Mouse (Mus musculus): Measurements from ENCODE around the gene Nmrk2.
"Not testable (repeated sequence)": the region's sequence is repeated elsewhere in the genome, so short reads cannot be mapped to it uniquely, and the experiment has no call there.

Nmrk2 gene

GRCm38 (mm10) chr10:81201807-81202758 lies at the start of gene Nmrk2:
Gene Nmrk2, minus strand, starts transcription at chr10:81202051.
- in situ Hi-C loops (cut with MseI, MboI): no loop called here

GRCm38 (mm10) chr10:81249442-81249841 lies 47.6 kb upstream of the Nmrk2 start:
- in situ Hi-C loops (cut with MseI, MboI): no loop called here

DNA sequence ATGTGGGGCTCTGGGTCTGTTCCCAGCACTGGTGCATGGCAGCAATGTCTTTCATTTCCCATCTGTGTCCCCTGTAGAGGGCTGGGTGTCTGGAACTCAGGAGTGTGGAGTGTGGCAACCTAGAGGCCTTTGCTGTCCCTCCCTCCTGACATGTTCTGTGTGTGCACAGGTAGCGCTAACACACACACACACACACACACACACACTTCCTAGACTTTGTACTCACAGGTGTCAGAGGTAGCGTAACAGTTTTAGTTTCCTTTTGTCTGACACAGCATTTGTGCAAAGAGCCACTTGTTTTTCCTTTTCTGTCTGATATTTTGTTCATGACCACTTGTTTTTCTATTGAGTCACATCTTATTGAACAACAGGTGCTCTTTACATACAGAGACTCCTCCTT lies 46.0 kb upstream of the Nmrk2 start:
- in situ Hi-C loops (cut with MseI, MboI): no loop called here

DNA sequence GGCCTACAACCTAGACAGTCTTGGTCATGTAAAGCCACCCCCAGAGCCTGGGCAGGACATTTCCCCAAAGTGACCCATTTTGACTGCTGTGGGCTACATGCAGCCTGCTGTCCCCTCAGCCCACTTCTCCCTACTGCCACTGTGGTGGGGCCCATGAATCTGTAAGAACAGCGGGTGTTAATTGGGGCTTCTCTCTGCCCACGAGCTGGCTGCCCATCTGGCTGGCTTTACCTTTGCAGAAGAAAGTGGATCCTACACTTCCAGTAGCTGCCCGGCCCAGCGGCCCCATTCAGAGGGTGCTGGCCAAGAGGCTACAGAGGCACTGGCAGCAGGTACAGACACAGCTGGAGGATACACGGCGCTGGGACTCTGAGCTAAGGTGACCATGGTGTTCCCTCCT lies 43.3 kb upstream of the Nmrk2 start:
- in situ Hi-C loops (cut with MseI, MboI): no loop called here

DNA sequence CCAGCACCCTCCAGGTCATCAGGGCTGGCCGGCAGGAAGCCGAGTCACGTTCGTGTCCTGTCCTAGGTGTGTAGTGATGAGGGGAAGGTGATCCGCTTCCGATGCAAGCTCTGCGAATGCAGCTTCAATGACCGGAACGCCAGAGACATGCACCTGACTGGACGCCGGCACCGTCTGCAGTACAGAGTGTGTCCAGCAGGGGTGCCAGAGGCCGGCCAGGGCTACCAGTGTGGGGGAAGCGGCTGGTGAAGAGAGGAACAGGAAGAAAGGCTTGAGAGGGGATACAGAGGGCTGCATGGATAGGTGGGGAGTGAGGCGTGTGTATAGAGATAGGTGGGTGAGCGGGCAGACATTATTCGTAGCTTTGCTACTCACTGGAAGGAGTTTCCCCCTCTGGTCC lies 42.7 kb upstream of the Nmrk2 start:
- in situ Hi-C loops (cut with MseI, MboI): no loop called here

- in situ Hi-C loops (cut with MseI, MboI): no loop called here
These were observed 42.3 kb upstream of the Nmrk2 start for GRCm38 (mm10) chr10:81244146-81244545.

DNA sequence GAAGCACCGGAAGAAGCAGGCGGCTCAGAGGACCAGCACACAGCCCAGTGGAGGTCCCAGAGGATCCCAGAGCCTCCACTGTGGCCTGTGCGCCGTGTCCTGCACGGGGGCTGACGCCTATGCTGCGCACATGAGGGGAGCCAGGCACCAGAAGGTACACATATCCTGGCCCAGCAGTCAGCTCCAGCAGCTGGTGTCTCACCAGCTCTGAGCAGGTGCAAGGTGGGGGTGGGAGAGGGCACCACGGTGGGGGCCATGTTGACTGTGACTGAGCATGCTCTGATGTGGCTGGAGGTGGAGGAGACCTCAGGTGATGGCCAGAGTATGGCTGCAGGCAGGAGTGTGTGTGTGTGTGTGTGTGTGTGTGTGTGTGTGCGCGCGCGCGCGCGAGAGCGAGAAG lies 40.2 kb upstream of the Nmrk2 start:
- in situ Hi-C loops (cut with MseI, MboI): no loop called here

GRCm38 (mm10) chr10:81240876-81241275 lies 39.0 kb upstream of the Nmrk2 start:
- in situ Hi-C loops (cut with MseI, MboI): no loop called here

- in situ Hi-C loops (cut with MseI, MboI): no loop called here
These were observed 36.8 kb upstream of the Nmrk2 start for GRCm38 (mm10) chr10:81238618-81239017.

GRCm38 (mm10) chr10:81236471-81237268 lies 34.8 kb upstream of the Nmrk2 start:
- in situ Hi-C loops (cut with MseI, MboI): no loop called here

DNA sequence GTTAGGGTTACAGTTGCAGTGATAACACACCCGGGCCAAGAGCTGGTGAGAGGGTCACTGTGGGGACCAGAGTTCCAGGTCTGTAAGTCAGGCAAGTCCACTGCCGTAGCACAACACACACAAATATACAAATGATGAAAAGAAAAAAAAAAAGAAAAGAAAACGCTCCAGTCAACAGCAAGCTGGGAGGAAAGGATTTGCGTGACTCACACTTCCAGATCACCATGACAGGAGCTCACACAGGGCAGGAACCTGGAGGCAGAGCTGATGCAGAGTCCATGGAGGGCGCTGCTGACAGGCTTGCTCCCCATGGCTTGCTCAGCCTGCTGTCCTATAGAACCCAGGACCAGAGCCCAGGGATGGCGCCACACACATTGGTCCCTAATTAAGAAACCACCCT lies 32.4 kb upstream of the Nmrk2 start:
- in situ Hi-C loops (cut with MseI, MboI): no loop called here

DNA sequence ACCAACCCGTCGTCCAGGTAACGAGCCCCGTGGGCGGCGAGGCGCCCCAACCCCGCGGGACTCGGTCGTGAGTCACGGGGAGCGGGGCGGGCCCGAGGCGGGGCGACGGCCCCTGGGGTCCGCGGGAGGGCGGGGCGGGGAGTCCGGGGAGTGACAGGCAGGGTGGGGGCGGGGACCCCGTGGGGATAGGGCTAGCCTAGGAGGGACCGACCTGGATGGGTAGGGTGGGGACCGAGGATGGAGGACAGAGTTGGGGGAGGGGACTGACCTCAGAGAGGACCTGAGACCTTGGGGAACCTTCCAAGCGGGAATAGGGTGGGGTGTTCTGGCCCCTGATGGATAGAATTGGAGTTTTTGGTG lies 31.4 kb upstream of the Nmrk2 start:
- in situ Hi-C loops (cut with MseI, MboI): no loop called here

- in situ Hi-C loops (cut with MseI, MboI): no loop called here
These were observed 30.9 kb upstream of the Nmrk2 start, which contains the start of gene Zfr2 for GRCm38 (mm10) chr10:81232580-81233225. Gene Zfr2, plus strand, starts transcription at chr10:81233155.

DNA sequence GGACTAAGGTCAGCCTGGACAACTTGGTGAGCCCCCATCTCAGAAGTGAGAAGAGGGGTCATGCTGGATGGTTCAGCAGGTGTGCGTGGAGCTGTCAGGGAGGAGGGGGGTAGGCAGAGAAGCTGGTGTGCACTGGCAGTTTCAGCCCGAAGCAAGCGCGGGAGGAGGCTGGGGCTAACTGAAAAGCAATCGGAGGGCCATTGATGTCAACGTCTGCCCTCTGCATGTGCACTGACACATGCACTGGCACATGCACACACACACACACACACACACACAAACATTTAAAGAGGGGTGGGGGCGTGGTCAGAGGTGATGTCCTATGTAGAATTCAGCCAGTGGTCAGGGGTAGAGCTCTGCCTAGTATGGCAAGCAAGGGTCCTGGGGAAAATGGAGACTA lies 29.6 kb upstream of the Nmrk2 start:
- in situ Hi-C loops (cut with MseI, MboI): no loop called here

- in situ Hi-C loops (cut with MseI, MboI): no loop called here
These were observed 28.8 kb upstream of the Nmrk2 start, which contains the start of gene Atcay for GRCm38 (mm10) chr10:81230438-81231332. Gene Atcay, minus strand, starts transcription at chr10:81230833.

DNA sequence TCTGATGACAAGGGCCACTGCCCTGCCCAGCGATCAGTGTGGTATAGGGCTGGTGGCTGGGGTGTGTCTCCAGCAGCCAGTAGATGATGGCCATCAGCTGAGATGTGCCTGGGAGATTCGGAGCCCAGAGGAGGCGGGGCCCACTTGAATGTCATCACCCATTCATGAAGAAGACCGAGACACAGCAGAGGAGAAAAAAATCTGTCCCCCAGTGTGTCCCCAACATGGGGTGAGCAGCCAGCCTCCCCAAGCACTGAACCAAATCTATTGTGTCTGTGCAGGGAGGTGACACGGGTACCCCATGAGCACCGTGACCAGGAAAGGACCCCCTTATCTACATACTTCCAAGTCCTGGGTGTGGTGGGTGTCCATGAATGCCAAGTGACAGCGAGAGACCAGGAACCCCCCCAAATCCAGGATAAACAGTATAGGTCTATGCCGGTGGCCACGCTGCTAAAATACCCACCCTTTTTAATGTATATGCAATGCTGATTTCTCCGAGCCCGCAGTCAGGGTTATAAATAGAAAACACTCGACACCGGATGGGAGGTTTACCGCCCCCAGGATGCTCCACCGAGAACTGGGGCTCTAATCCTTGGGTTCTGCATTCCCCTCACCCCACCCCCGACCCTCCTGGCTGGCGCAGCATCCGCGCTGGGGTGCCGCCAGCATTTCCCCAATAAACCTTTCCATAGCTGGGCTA lies 28.0 kb upstream of the Nmrk2 start:
- in situ Hi-C loops (cut with MseI, MboI): no loop called here

- in situ Hi-C loops (cut with MseI, MboI): not testable (repeated sequence)
These were observed 21.9 kb upstream of the Nmrk2 start for GRCm38 (mm10) chr10:81223731-81224130.

GRCm38 (mm10) chr10:81221402-81222015 lies 19.7 kb upstream of the Nmrk2 start:
- in situ Hi-C loops (cut with MseI, MboI): no loop called here

GRCm38 (mm10) chr10:81217964-81218363 lies 16.1 kb upstream of the Nmrk2 start:
- in situ Hi-C loops (cut with MseI, MboI): no loop called here

DNA sequence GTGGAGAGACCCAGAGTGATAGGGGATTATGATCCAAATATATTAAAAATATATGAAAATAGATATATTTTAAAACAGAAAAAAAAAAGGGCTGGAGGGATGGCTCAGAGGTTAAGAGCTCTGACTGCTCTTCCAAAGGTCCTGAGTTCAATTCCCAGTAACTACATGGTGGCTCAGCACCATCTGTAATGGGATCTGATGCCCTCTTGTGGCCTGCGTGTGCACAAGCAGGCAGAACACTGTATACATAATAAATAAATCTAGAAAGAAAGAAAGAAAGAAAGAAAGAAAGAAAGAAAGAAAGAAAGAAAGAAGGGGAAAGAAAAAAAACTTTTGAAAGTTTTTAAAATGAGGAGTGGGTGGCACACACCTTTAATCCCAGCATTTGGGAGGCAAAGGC lies 15.4 kb upstream of the Nmrk2 start:
- in situ Hi-C loops (cut with MseI, MboI): not testable (repeated sequence)
